Mouse (Mus musculus): Measurements from ENCODE around the gene Rbp7.
A peak's percentile ranks its signal among the peaks of the same experiment; 100 is the strongest.

The Rbp7 gene

DNA sequence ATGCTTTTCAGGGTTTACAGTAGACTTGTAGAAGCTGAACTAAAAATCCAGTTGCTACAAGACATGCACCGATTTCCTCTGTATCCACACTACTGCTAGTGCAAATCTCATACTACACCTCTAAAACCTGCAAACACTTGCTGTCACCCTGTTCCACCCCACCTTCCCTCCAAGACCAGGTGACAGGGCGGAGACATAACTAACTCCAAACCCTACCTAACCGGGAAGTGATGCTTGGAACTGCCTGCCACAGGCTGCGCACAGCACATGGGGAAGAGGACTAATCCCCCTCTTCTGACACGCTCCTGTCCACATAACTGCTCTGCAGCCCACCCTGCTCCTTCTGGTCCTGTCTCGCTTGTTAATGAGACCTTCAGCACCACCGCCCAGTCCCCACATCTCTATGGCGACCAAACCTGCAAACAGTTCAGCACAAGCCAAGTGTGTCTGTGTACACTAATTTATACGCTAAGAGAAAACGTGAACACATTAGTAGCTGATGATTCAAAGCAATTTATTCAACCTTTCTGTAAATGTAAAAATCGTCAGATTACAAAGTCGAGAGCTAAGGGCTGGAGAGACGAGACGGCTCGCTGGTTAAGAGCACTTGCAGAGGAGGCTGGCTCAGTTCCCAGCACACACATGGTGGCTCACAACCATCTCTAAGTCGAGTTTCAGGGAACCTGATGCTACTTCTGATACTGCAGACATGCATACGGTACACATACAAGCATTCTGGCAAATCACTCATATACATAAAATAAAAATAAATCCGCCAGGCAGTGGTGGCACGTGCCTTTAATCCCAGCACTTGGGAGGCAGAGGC, 49.9 kb downstream of the Rbp7 start:
- DNase-seq: no peak

DNA sequence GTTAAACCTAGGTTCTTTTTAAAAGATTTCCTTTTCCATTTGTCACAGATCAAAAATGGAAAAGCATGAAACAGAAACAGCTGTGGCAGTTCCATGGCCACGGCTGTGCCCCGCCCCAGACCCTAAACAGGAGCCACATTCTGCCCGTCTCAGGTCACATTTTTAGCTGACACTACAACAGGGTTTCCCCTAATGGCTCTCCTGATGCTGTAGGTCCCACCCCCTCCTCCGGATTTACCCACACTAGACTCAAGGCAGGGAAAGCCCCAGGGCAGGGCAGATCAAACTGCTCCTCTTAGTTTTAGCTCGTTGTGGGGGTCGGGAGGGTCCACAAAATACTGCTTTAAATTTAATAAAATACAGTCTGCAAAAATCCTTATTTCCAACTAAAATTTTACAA, 51.7 kb downstream of the Rbp7 start:
- peak; percentile 49 for DNase-seq

DNA sequence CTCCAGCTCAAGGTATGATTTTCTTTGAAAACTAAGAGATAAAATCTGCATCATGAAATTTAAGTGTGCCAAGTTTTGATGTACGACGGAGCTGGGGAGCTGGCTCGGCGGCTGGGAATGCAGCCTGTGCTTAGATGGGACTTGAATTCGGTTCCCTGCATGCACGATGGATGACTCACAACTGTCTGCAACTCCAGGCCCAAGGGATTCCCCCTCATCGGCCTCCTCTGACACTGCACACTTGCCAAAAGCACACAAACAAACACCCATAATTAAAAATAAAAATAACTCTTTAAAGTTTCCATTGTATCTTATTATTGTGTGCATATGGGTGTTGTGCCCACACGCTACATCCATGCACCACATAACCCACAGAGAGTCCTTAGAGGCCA, 53.2 kb downstream of the Rbp7 start:
- DNase-seq: no peak

DNA sequence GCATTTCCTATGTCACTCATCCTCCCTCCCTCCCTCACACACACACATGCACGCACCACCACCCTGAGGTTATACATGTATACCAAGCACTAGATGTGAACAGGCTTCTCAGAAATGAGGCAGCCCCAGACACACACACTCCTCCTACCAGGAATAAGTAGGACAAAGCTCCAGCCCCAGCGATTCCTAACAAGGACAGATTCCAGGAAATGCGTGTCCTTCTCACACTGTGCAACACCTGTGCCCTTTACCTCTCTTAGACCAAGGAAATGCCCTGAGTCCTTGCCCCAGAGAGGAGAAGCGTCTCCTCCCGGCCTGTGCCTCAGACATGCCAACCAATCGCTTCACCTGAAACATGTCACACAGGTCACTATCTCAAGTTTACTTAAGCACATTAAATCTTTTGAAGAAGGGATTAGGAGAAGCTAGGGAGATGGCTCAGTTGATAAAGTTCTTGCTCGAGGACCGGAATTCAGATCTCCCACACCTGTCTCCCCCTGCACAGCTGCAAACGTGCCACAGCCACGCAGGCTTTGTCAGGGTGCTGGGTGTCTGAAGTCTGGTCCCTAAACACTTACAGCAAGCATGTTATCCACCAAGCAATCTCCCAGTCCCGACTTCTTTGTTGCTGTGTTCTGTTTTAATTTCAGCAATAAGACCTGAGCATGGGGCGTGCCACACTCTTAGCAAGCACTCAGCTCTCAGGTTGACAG, 53.7 kb downstream of the Rbp7 start:
- DNase-seq: no peak
